ENCODE assay signal across 30 mouse cellular contexts in the genomic region with DNA sequence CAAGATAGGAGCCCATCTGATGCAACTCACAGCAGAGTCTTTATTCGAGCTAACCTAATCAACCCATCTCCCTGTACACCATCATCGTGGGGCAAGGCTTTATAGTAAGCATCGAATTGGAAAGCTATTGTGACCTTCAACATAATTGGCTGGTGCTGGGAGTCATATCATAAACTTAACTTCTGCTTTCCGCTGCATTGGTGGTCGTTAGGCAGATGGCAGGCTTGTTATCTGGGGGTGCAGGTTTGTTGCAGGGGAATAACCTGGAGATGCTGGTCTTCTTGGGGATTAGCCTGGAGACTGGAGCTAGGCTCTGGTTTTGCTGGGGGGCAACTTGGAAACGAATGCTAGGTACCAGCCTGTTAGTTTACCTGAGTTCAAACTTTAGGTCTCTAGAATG. TPM values are rescaled to one million over a fixed set of nuclear protein-coding genes. Genes with fewer than 3 reads are reported as not detected.
DNase-seq lines count a peak whose midpoint lies in the region; ATAC-seq and TF ChIP-seq lines count a peak whose summit lies in the region.
"Had no signal": no experiment of that assay in that cellular context is flagged by ENCODE, and none has a peak within 500 bp of the region (broad histone marks: within the 10 kb centered on the region; RNA-seq: fewer than 3 reads in every experiment).

No protein-coding gene starts in this region.

- H3K4me1 ChIP-seq in heart, embryonic 11.5 days (ENCODE audit: control insufficient read depth, insufficient read depth, low read length): no peaks in the 10 kb centered on the region
- H3K4me1 ChIP-seq in bone marrow, adult 2 months (ENCODE audit: control insufficient read depth, insufficient read depth, low read length): peaks cover 2% of the 10 kb centered on the region; the same call in 1 of the 2 replicates
- H3K4me1 ChIP-seq: heart, embryonic 10.5 days; hindbrain, embryonic 12.5 days; hindbrain, embryonic 15.5 days; intestine, embryonic 15.5 days had no signal

- ATAC-seq in heart, embryonic 11.5 days (replicated peaks; ENCODE audit: insufficient number of reproducible peaks, low FRiP score, low TSS enrichment): no peak
- ATAC-seq: forebrain, embryonic 14.5 days; forebrain, postnatal 0 days; intestine, embryonic 15.5 days; Patski had no signal

- H3K9me3 ChIP-seq in heart, embryonic 11.5 days (replicated peaks; ENCODE audit: control insufficient read depth, low read length): no peaks in the 10 kb centered on the region
- H3K9me3 ChIP-seq: forebrain, embryonic 10.5 days; heart, embryonic 10.5 days; hindbrain, embryonic 12.5 days; hindbrain, embryonic 15.5 days; intestine, embryonic 15.5 days had no signal

- no peak for TF ChIP-seq POLR2A in bone marrow, adult 2 months (IDR thresholded peaks at IDR 0.05; ENCODE audit: borderline replicate concordance, control insufficient read depth, low read depth, low read length)

- 75% methylated on average over 6 of the region's 6 CpGs for WGBS in heart, embryonic 11.5 days (ENCODE audit: insufficient replicate concordance)
- 43% methylated on average over 6 of the region's 6 CpGs for WGBS in bone marrow, adult 2 months

- H3K9ac ChIP-seq in heart, embryonic 11.5 days (ENCODE audit: low read depth, low read length): no peak overlapping the region
- H3K9ac ChIP-seq: forebrain, postnatal 0 days; hindbrain, embryonic 12.5 days; hindbrain, embryonic 15.5 days; intestine, embryonic 15.5 days had no signal

- DNase-seq in heart, adult 11 months: peak; percentile 36
- peak; percentile 30 to 45 for DNase-seq in spleen, postnatal 36 days (ENCODE audit: low spot score in 2 of 2)
- DNase-seq in spleen, adult 18-20 months: no peak
- peak; percentile 56 for DNase-seq in splenic B cell, adult 2 months (ENCODE audit: low read depth, low spot score)
- no peak for DNase-seq in adrenal gland, postnatal 25 days
- DNase-seq in retina, embryonic 14.5 days (ENCODE audit: low spot score): no peak
- DNase-seq: adrenal gland, postnatal 14 days; cerebellum, adult 18-20 months; cerebellum, adult 9-10 months; cerebellum, postnatal 14 days; forebrain, postnatal 0 days; gastrocnemius, postnatal 25 days; heart, adult 2 months had no signal

- H3K4me3 ChIP-seq in heart, embryonic 11.5 days (ENCODE audit: low read depth, low read length): no peak overlapping the region
- peak overlapping the region; percentile 3 for H3K4me3 ChIP-seq in bone marrow, adult 2 months (replicated peaks; ENCODE audit: control insufficient read depth, low read depth, low read length)
- H3K4me3 ChIP-seq: forebrain, embryonic 10.5 days; heart, adult 2 months; heart, embryonic 10.5 days; hindbrain, embryonic 12.5 days; hindbrain, embryonic 15.5 days; intestine, embryonic 15.5 days had no signal

- H3K27ac ChIP-seq in heart, embryonic 11.5 days (ENCODE audit: low read depth, low read length): no peak overlapping the region
- H3K27ac ChIP-seq in bone marrow, adult 2 months (ENCODE audit: control insufficient read depth, insufficient read depth, low read depth, low read length, poor library complexity): no peak overlapping the region
- H3K27ac ChIP-seq: forebrain, embryonic 10.5 days; heart, adult 2 months; heart, embryonic 10.5 days; hindbrain, embryonic 12.5 days; hindbrain, embryonic 15.5 days; intestine, embryonic 15.5 days had no signal

- TF ChIP-seq CTCF in bone marrow, adult 2 months (IDR thresholded peaks at IDR 0.05; ENCODE audit: control insufficient read depth, insufficient read depth, low read length): no peak

- no peaks in the 10 kb centered on the region for H3K27me3 ChIP-seq in heart, embryonic 11.5 days (ENCODE audit: control insufficient read depth, insufficient read depth, low read length)
- H3K27me3 ChIP-seq in splenic B cell, adult 2 months (ENCODE audit: control insufficient read depth, insufficient read depth, low read length, poor library complexity, severe bottlenecking): no peaks in the 10 kb centered on the region
- H3K27me3 ChIP-seq: hindbrain, embryonic 12.5 days; hindbrain, embryonic 15.5 days; intestine, embryonic 15.5 days had no signal

- no peaks in the 10 kb centered on the region for H3K36me3 ChIP-seq in heart, embryonic 11.5 days (ENCODE audit: control insufficient read depth, insufficient read depth, low read length)
- H3K36me3 ChIP-seq in splenic B cell, adult 2 months (ENCODE audit: control insufficient read depth, insufficient read depth, low read length, poor library complexity, severe bottlenecking): peaks cover 4% of the 10 kb centered on the region; the same call in 1 of the 2 replicates
- H3K36me3 ChIP-seq: forebrain, embryonic 10.5 days; heart, embryonic 10.5 days; hindbrain, embryonic 12.5 days; hindbrain, embryonic 15.5 days; intestine, embryonic 15.5 days had no signal

- H3K4me2 ChIP-seq in heart, embryonic 11.5 days: no peak overlapping the region
- H3K4me2 ChIP-seq: hindbrain, embryonic 12.5 days; hindbrain, embryonic 15.5 days; intestine, embryonic 15.5 days had no signal

RNA-seq across cellular contexts. Expression of gene Pou2af1, which starts 2.4 kb away (rescaled TPM):
- 0.11 TPM in 1 of 2 replicates, not detected in the other for polyA plus RNA-seq in heart, embryonic 11.5 days (2014; fragmentation: Nextera tagmentation; extraction: Ambion mirVana)
- 13.2 and 30.5 TPM in 2 replicates for polyA plus RNA-seq in bone marrow, adult 2 months (2011; ENCODE audit: insufficient read depth, insufficient read length, low replicate concordance, missing spikeins)
- total RNA-seq in adrenal gland, postnatal 25 days (2021): 0.18 TPM in 1 of 2 replicates, not detected in the other
- total RNA-seq: gastrocnemius, adult 8-10 months had no signal
- polyA plus RNA-seq: embryonic facial prominence, embryonic 11.5 days; embryonic facial prominence, embryonic 14.5 days; forebrain, embryonic 10.5 days; forebrain, postnatal 0 days; heart, embryonic 14.5 days; hindbrain, embryonic 12.5 days; Patski had no signal

RNA-seq across cellular contexts. Expression of gene Gm32742, which starts 50.6 kb away (rescaled TPM):
- 0.03 TPM in 1 of 2 replicates, not detected in the other for polyA plus RNA-seq in heart, embryonic 11.5 days (2014; fragmentation: Nextera tagmentation; extraction: Ambion mirVana)
- not detected in 2 replicates for polyA plus RNA-seq in bone marrow, adult 2 months (2011; ENCODE audit: insufficient read depth, insufficient read length, low replicate concordance, missing spikeins)
- total RNA-seq in adrenal gland, postnatal 25 days (2021): not detected in 2 replicates
- total RNA-seq: adrenal gland, adult 18-20 months; adrenal gland, postnatal 14 days; forebrain, postnatal 0 days; gastrocnemius, adult 8-10 months; gastrocnemius, postnatal 25 days; heart, adult 2 months; heart, postnatal 25 days had no signal
- polyA plus RNA-seq: embryonic facial prominence, embryonic 11.5 days; forebrain, embryonic 10.5 days; forebrain, embryonic 14.5 days; frontal cortex, adult 2 months; heart, embryonic 10.5 days; heart, embryonic 14.5 days; heart, postnatal 0 days; hindbrain, embryonic 15.5 days had no signal

Comparison
In these comparisons a context has a peak if more than half of its experiments do, and no peak if none do; other contexts are left out.
1. DNase-seq: peak in heart, adult 11 months (single experiment), spleen, postnatal 36 days (2 of 2) and splenic B cell, adult 2 months (single experiment); none in spleen, adult 18-20 months (0 of 2), adrenal gland, postnatal 25 days (single experiment) and retina, embryonic 14.5 days (single experiment).
2. RNA of gene Pou2af1, which starts 2.4 kb away (polyA plus RNA-seq): 13.2 to 30.5 TPM in bone marrow, adult 2 months; 0.11 TPM in heart, embryonic 11.5 days; every median in the first group is over 10 times any median in the second.